Comparison of ENCODE assay signal across 32 mouse cellular contexts in genomic region chr9:31960488-31960887, GRCm38 (mm10). TPM values are rescaled to one million over a fixed set of nuclear protein-coding genes. Genes with fewer than 3 reads are reported as not detected.
"Had no signal": no experiment of that assay in that cellular context is flagged by ENCODE, and none has a peak within 500 bp of the region (broad histone marks: within the 10 kb centered on the region; RNA-seq: fewer than 3 reads in every experiment).

No protein-coding gene starts in this region.

- H3K9ac ChIP-seq: heart, embryonic 12.5 days; hindbrain, embryonic 12.5 days; hindbrain, embryonic 14.5 days; intestine, embryonic 15.5 days; limb, embryonic 13.5 days; limb, embryonic 15.5 days; liver, embryonic 12.5 days; liver, embryonic 14.5 days had no signal

- H3K27ac ChIP-seq: gastrocnemius, adult 2 months; heart, embryonic 10.5 days; hindbrain, embryonic 10.5 days; hindbrain, embryonic 12.5 days; hindbrain, embryonic 14.5 days; intestine, embryonic 15.5 days; layer of hippocampus, adult 2 months; limb, embryonic 13.5 days; limb, embryonic 15.5 days; liver, embryonic 12.5 days; liver, embryonic 14.5 days had no signal

- H3K27me3 ChIP-seq: heart, embryonic 12.5 days; hindbrain, embryonic 12.5 days; intestine, embryonic 15.5 days; limb, embryonic 13.5 days; limb, embryonic 15.5 days; liver, embryonic 12.5 days had no signal

- H3K4me3 ChIP-seq: gastrocnemius, adult 2 months; heart, embryonic 10.5 days; heart, embryonic 12.5 days; hindbrain, embryonic 10.5 days; hindbrain, embryonic 12.5 days; intestine, embryonic 15.5 days; layer of hippocampus, adult 2 months; limb, embryonic 13.5 days; limb, embryonic 15.5 days; liver, embryonic 12.5 days had no signal

- ATAC-seq: hindbrain, embryonic 16.5 days; inflammation-experienced regulatory T-cells, adult 6 months; intestine, embryonic 15.5 days; intestine, postnatal 0 days; liver, embryonic 12.5 days had no signal

- H3K9me3 ChIP-seq: hindbrain, embryonic 12.5 days; intestine, embryonic 15.5 days; limb, embryonic 13.5 days; limb, embryonic 15.5 days; liver, embryonic 12.5 days had no signal

- H3K36me3 ChIP-seq: heart, embryonic 10.5 days; heart, embryonic 12.5 days; hindbrain, embryonic 10.5 days; hindbrain, embryonic 12.5 days; intestine, embryonic 15.5 days; limb, embryonic 13.5 days; limb, embryonic 15.5 days; liver, embryonic 12.5 days had no signal

- DNase-seq: gastrocnemius, adult 2 months; gastrocnemius, postnatal 10 days; gastrocnemius, postnatal 25 days; heart, adult 11 months; heart, postnatal 10 days; heart, postnatal 4 days; kidney, adult 18-20 months; kidney, adult 8-10 months; kidney, postnatal 10 days; kidney, postnatal 25 days; kidney, postnatal 4 days; left cerebral cortex, postnatal 4 days had no signal

- H3K4me1 ChIP-seq: heart, embryonic 10.5 days; heart, embryonic 12.5 days; hindbrain, embryonic 10.5 days; hindbrain, embryonic 12.5 days; intestine, embryonic 15.5 days; limb, embryonic 13.5 days; limb, embryonic 15.5 days; liver, embryonic 12.5 days had no signal

RNA-seq across cellular contexts. Expression of gene Barx2, which starts 47.2 kb away (rescaled TPM):
- total RNA-seq: heart, postnatal 10 days had no signal
- polyA plus RNA-seq: heart, embryonic 12.5 days; heart, embryonic 14.5 days; heart, embryonic 16.5 days; hindbrain, embryonic 14.5 days; inflammation-experienced regulatory T-cells, adult 6 months; intestine, postnatal 0 days; kidney, embryonic 14.5 days; kidney, embryonic 16.5 days; liver, adult 2 months; liver, embryonic 12.5 days; liver, embryonic 14.5 days; liver, embryonic 16.5 days had no signal
